8 mouse cellular contexts compared by ENCODE assay signal in the genomic region with DNA sequence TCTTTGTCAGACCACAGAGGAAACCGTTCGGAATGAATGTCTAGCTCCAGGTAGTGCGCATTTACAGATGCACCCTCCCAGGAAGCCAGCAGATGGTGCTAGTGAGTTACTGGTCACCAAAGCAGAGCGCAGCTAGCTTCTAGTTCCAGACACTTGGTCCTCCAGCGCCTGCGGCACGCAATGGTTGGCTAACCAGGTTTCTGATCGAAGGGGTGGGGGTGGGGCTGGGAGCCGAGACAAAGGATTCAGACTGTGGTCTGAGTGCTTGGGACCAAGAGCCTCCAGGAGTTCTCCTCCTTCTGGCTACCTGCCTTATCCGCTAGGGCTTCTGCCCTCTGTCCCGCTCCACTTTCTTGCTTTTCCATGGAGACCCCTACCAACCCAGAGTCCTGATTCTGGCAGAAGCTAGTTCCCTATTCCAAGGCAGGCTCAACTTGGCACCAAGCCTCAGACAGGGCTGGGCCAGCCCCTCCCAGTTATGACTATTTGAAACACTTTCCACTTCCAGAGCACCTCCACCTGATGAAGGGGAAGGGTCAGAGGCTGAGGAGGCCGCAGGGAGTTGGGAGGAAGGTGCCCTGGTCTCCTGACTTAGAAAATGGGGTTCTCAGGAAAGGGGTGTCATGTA. TPM values are rescaled to one million over a fixed set of nuclear protein-coding genes. Genes with fewer than 3 reads are reported as not detected.
DNase-seq lines count a peak whose midpoint lies in the region; ATAC-seq and TF ChIP-seq lines count a peak whose summit lies in the region.

No protein-coding gene starts in this region.

- no peaks in the 10 kb centered on the region for H3K9me3 ChIP-seq in embryonic facial prominence, embryonic 13.5 days
- H3K9me3 ChIP-seq in heart, embryonic 12.5 days (replicated peaks) = no peaks in the 10 kb centered on the region
- H3K9me3 ChIP-seq in kidney, embryonic 15.5 days (replicated peaks) = no peaks in the 10 kb centered on the region
- H3K9me3 ChIP-seq in midbrain, postnatal 0 days (ENCODE audit: low read length) = no peaks in the 10 kb centered on the region

- H3K4me2 ChIP-seq in embryonic facial prominence, embryonic 13.5 days = peak overlapping the region; percentile 51
- peak overlapping the region; percentile 50 for H3K4me2 ChIP-seq in heart, embryonic 12.5 days
- peak overlapping the region; percentile 57 for H3K4me2 ChIP-seq in kidney, embryonic 15.5 days
- H3K4me2 ChIP-seq in midbrain, postnatal 0 days (ENCODE audit: low read depth, low read length, poor library complexity, severe bottlenecking) = peak overlapping the region; percentile 39

- 0 out of 2 replicates have a peak overlapping the region, but pooled peaks have one; percentile 44 for H3K9ac ChIP-seq in embryonic facial prominence, embryonic 13.5 days
- no peak overlapping the region for H3K9ac ChIP-seq in heart, embryonic 12.5 days
- peak overlapping the region; percentile 34; the same call in 1 of the 2 replicates for H3K9ac ChIP-seq in kidney, embryonic 15.5 days
- H3K9ac ChIP-seq in midbrain, postnatal 0 days (replicated peaks; ENCODE audit: low read length, poor library complexity, severe bottlenecking) = 0 out of 2 replicates have a peak overlapping the region, but pooled peaks have one; percentile 29

- peaks cover 43% of the 10 kb centered on the region for H3K27me3 ChIP-seq in embryonic facial prominence, embryonic 13.5 days
- peaks cover 39% of the 10 kb centered on the region for H3K27me3 ChIP-seq in heart, embryonic 12.5 days (replicated peaks)
- 0 out of 2 replicates have a peak, but pooled peaks cover 6% of the 10 kb centered on the region for H3K27me3 ChIP-seq in kidney, embryonic 15.5 days
- H3K27me3 ChIP-seq in midbrain, postnatal 0 days (ENCODE audit: insufficient read depth, low read length) = peaks cover 16% of the 10 kb centered on the region
- H3K27me3 ChIP-seq in spleen, adult 2 months (ENCODE audit: control insufficient read depth, insufficient read depth, low read length) = peaks cover 6% of the 10 kb centered on the region; the same call in 1 of the 2 replicates

- H3K36me3 ChIP-seq in embryonic facial prominence, embryonic 13.5 days = 0 out of 2 replicates have a peak, but pooled peaks cover 1% of the 10 kb centered on the region
- H3K36me3 ChIP-seq in heart, embryonic 12.5 days = no peaks in the 10 kb centered on the region
- no peaks in the 10 kb centered on the region for H3K36me3 ChIP-seq in kidney, embryonic 15.5 days
- no peaks in the 10 kb centered on the region for H3K36me3 ChIP-seq in midbrain, postnatal 0 days (ENCODE audit: insufficient read depth, low read length)
- no peaks in the 10 kb centered on the region for H3K36me3 ChIP-seq in spleen, adult 2 months (ENCODE audit: control insufficient read depth, insufficient read depth, low read length)

- H3K27ac ChIP-seq in embryonic facial prominence, embryonic 13.5 days = no peak overlapping the region
- no peak overlapping the region for H3K27ac ChIP-seq in heart, embryonic 12.5 days (ENCODE audit: poor library complexity, severe bottlenecking)
- H3K27ac ChIP-seq in kidney, embryonic 15.5 days = peak overlapping the region; percentile 69
- no peak overlapping the region for H3K27ac ChIP-seq in midbrain, postnatal 0 days (ENCODE audit: low read depth, low read length)
- H3K27ac ChIP-seq in spleen, adult 2 months (ENCODE audit: insufficient read depth, low read length) = no peak overlapping the region

- 0 out of 2 replicates have a peak, but pooled peaks have one; percentile 30 for ATAC-seq in embryonic facial prominence, embryonic 13.5 days (ENCODE audit: insufficient number of reproducible peaks, insufficient read depth, low FRiP score, low TSS enrichment, low read depth)
- 0 out of 2 replicates have a peak, but pooled peaks have one; percentile 7 for ATAC-seq in heart, embryonic 12.5 days (ENCODE audit: insufficient number of reproducible peaks, low FRiP score)
- ATAC-seq in kidney, embryonic 15.5 days (replicated peaks; ENCODE audit: low FRiP score) = peak; percentile 49
- peak; percentile 25; the same call in 1 of the 2 replicates for ATAC-seq in midbrain, postnatal 0 days (ENCODE audit: low FRiP score)

- no peak for TF ChIP-seq POLR2A in spleen, adult 2 months (IDR thresholded peaks at IDR 0.05; ENCODE audit: low read depth, low read length)

- peak; percentile 81 to 83 for DNase-seq in B cell, adult 2 months
- DNase-seq in adrenal gland, postnatal 25 days = peak; percentile 73
- peak; percentile 78 for DNase-seq in liver
- DNase-seq in midbrain, postnatal 0 days (ENCODE audit: low spot score) = peak; percentile 90
- peak; percentile 29 to 61 for DNase-seq in spleen, adult 2 months (ENCODE audit: low read depth in 1 of 2, low spot score in 2 of 2)

- H3K4me3 ChIP-seq in embryonic facial prominence, embryonic 13.5 days = peak overlapping the region; percentile 20
- no peak overlapping the region for H3K4me3 ChIP-seq in heart, embryonic 12.5 days
- no peak overlapping the region for H3K4me3 ChIP-seq in kidney, embryonic 15.5 days (replicated peaks)
- peak overlapping the region; percentile 10; the same call in 1 of the 2 replicates for H3K4me3 ChIP-seq in midbrain, postnatal 0 days (ENCODE audit: low read depth, low read length)
- no peak overlapping the region for H3K4me3 ChIP-seq in spleen, adult 2 months (ENCODE audit: extremely low read depth, insufficient read depth, insufficient read length)

- TF ChIP-seq CTCF in midbrain, postnatal 0 days (IDR thresholded peaks at IDR 0.05) = peak; percentile 91
- TF ChIP-seq CTCF in spleen, adult 2 months (IDR thresholded peaks at IDR 0.05; ENCODE audit: extremely low read depth, insufficient read depth, insufficient read length, insufficient replicate concordance) = peak; percentile 84; the same call in 1 of the 2 replicates

- H3K4me1 ChIP-seq in embryonic facial prominence, embryonic 13.5 days = peaks cover 29% of the 10 kb centered on the region
- H3K4me1 ChIP-seq in heart, embryonic 12.5 days (replicated peaks) = peaks cover 41% of the 10 kb centered on the region
- peaks cover 55% of the 10 kb centered on the region for H3K4me1 ChIP-seq in kidney, embryonic 15.5 days
- peaks cover 6% of the 10 kb centered on the region; the same call in 1 of the 2 replicates for H3K4me1 ChIP-seq in midbrain, postnatal 0 days (ENCODE audit: insufficient read depth, low read length)
- peaks cover 6% of the 10 kb centered on the region for H3K4me1 ChIP-seq in spleen, adult 2 months (ENCODE audit: control insufficient read depth, insufficient read depth, insufficient read length)

- WGBS in embryonic facial prominence, embryonic 13.5 days = 10% methylated on average over 12 of the region's 12 CpGs
- whole genome bisulfite sequencing in heart, embryonic 12.5 days = 13% methylated on average over 12 of the region's 12 CpGs
- WGBS in kidney, embryonic 15.5 days = 12% methylated on average over 12 of the region's 12 CpGs
- 10% methylated on average over 12 of the region's 12 CpGs for WGBS in midbrain, postnatal 0 days
- 18% methylated on average over 12 of the region's 12 CpGs for WGBS in spleen, adult 2 months

RNA-seq across cellular contexts. Expression of a gene that starts 2.4 kb away (rescaled TPM):
- 0.15 TPM in 1 of 2 replicates, not detected in the other for total RNA-seq in adrenal gland, postnatal 25 days (2021)
- polyA plus RNA-seq in embryonic facial prominence, embryonic 13.5 days (2015; fragmentation: Nextera tagmentation; extraction: Ambion mirVana) = 0.87 and 1.1 TPM in 2 replicates
- polyA plus RNA-seq in heart, embryonic 12.5 days (2016; fragmentation: Nextera tagmentation; extraction: Ambion mirVana) = 1.7 and 1.9 TPM in 2 replicates
- polyA plus RNA-seq in kidney, embryonic 15.5 days (2015; fragmentation: Nextera tagmentation; extraction: Ambion mirVana) = 30.0 and 35.6 TPM in 2 replicates
- total RNA-seq in midbrain, postnatal 0 days (2014; rRNA removed) = 0.57 and 0.88 TPM in 2 replicates
- 1.3 and 1.9 TPM in 2 replicates for polyA plus RNA-seq in midbrain, postnatal 0 days (2015; fragmentation: Nextera tagmentation; extraction: Ambion mirVana)
- polyA plus RNA-seq in spleen, adult 2 months (2012; rRNA removed) = 0.44 and 0.62 TPM in 2 replicates

RNA-seq across cellular contexts. Expression of a gene that starts 19.4 kb away (rescaled TPM):
- total RNA-seq in adrenal gland, postnatal 25 days (2021) = 17.7 and 20.6 TPM in 2 replicates
- 52.2 and 53.3 TPM in 2 replicates for polyA plus RNA-seq in embryonic facial prominence, embryonic 13.5 days (2015; fragmentation: Nextera tagmentation; extraction: Ambion mirVana)
- polyA plus RNA-seq in heart, embryonic 12.5 days (2016; fragmentation: Nextera tagmentation; extraction: Ambion mirVana) = 23.1 and 23.3 TPM in 2 replicates
- 39.2 and 43.7 TPM in 2 replicates for polyA plus RNA-seq in kidney, embryonic 15.5 days (2015; fragmentation: Nextera tagmentation; extraction: Ambion mirVana)
- 32.9 and 47.2 TPM in 2 replicates for total RNA-seq in midbrain, postnatal 0 days (2014; rRNA removed)
- 27.3 and 27.9 TPM in 2 replicates for polyA plus RNA-seq in midbrain, postnatal 0 days (2015; fragmentation: Nextera tagmentation; extraction: Ambion mirVana)
- polyA plus RNA-seq in spleen, adult 2 months (2012; rRNA removed) = 15.3 and 18.3 TPM in 2 replicates

RNA-seq across cellular contexts. Expression of a gene that starts 44.8 kb away (rescaled TPM):
- total RNA-seq in adrenal gland, postnatal 25 days (2021) = 22.7 and 27.4 TPM in 2 replicates
- 18.7 and 23.1 TPM in 2 replicates for polyA plus RNA-seq in embryonic facial prominence, embryonic 13.5 days (2015; fragmentation: Nextera tagmentation; extraction: Ambion mirVana)
- polyA plus RNA-seq in heart, embryonic 12.5 days (2016; fragmentation: Nextera tagmentation; extraction: Ambion mirVana) = 13.8 and 14.4 TPM in 2 replicates
- polyA plus RNA-seq in kidney, embryonic 15.5 days (2015; fragmentation: Nextera tagmentation; extraction: Ambion mirVana) = 30.7 and 38.3 TPM in 2 replicates
- 75.0 and 82.8 TPM in 2 replicates for total RNA-seq in midbrain, postnatal 0 days (2014; rRNA removed)
- 159 and 164 TPM in 2 replicates for polyA plus RNA-seq in midbrain, postnatal 0 days (2015; fragmentation: Nextera tagmentation; extraction: Ambion mirVana)
- 8.1 and 14.7 TPM in 2 replicates for polyA plus RNA-seq in spleen, adult 2 months (2012; rRNA removed)

RNA-seq across cellular contexts. Expression of a gene that starts 49.7 kb away (rescaled TPM):
- total RNA-seq in adrenal gland, postnatal 25 days (2021) = 108 and 110 TPM in 2 replicates
- 78.4 and 80.4 TPM in 2 replicates for polyA plus RNA-seq in embryonic facial prominence, embryonic 13.5 days (2015; fragmentation: Nextera tagmentation; extraction: Ambion mirVana)
- 51.4 and 52.9 TPM in 2 replicates for polyA plus RNA-seq in heart, embryonic 12.5 days (2016; fragmentation: Nextera tagmentation; extraction: Ambion mirVana)
- 85.8 and 88.3 TPM in 2 replicates for polyA plus RNA-seq in kidney, embryonic 15.5 days (2015; fragmentation: Nextera tagmentation; extraction: Ambion mirVana)
- total RNA-seq in midbrain, postnatal 0 days (2014; rRNA removed) = 214 and 238 TPM in 2 replicates
- polyA plus RNA-seq in midbrain, postnatal 0 days (2015; fragmentation: Nextera tagmentation; extraction: Ambion mirVana) = 272 and 300 TPM in 2 replicates
- 68.3 and 72.0 TPM in 2 replicates for polyA plus RNA-seq in spleen, adult 2 months (2012; rRNA removed)

Comparison
In these comparisons a context has a peak if more than half of its experiments do, and no peak if none do; other contexts are left out.
1. H3K4me3 ChIP-seq: peak in embryonic facial prominence, embryonic 13.5 days (single experiment) and midbrain, postnatal 0 days (single experiment); none in heart, embryonic 12.5 days (single experiment), kidney, embryonic 15.5 days (single experiment) and spleen, adult 2 months (single experiment).
2. RNA of a gene that starts 2.4 kb away (polyA plus RNA-seq): 30.0 to 35.6 TPM in kidney, embryonic 15.5 days; 1.3 to 1.9 TPM in midbrain, postnatal 0 days, 1.7 to 1.9 TPM in heart, embryonic 12.5 days, 0.87 to 1.1 TPM in embryonic facial prominence, embryonic 13.5 days and 0.44 to 0.62 TPM in spleen, adult 2 months; every median in the first group is over 10 times any median in the second.
3. Peak in every context shown above with its lines, with median percentiles within 50 percentile points of each other: DNase-seq, ATAC-seq and H3K4me2 ChIP-seq.